Mouse (Mus musculus): Measurements from ENCODE around the gene Cyb561d2. TPM values are rescaled to one million over a fixed set of nuclear protein-coding genes. Genes with fewer than 3 reads are reported as not detected.
A peak's percentile ranks its signal among the peaks of the same experiment; 100 is the strongest.

The Cyb561d2 gene
- total and polyA plus RNA-seq, 3 experiments, result 37.8 to 38.1 TPM; not detected in 1

DNA sequence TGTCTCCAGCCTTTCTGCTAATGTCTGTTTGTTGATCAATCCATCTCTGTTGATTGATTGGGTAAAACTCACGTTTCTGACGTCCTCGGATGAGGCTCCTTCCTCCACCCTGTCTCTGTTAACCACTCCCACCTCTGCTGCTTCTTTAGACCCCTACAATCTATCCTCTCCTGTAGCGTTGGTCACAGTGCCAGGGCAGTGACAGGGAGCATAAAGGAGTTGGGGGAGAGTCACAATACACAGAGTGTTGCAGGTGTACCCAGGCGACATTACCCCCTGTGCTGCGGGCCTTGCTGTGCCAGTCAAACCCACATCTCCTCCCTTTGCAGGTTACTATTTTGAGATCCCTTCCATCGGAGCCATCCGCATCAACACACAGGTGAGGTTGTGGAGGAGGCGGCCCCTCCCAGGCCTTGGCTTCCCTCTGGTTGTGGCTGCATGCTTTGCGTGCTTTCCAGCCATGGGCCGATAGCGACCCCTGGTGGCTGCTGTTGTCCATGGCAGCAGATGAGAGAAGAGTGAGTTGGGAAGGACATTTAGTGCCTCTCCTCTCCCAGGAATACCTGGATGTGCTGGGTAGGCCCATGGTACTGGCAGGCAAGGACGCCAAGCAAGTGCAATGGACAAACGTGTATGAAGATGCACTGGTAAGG lies 27.6 kb downstream of the Cyb561d2 start:
- H3K36me3 ChIP-seq (ENCODE audit: control insufficient read depth in 1 of 2, insufficient read depth in 2 of 2, low read length in 2 of 2), result no peaks in the 10 kb centered on the region
- TF ChIP-seq SIN3A (IDR thresholded peaks at IDR 0.05; ENCODE audit: low read length) (no peak), RAD21 (IDR thresholded peaks at IDR 0.05; ENCODE audit: low read depth, low read length) (peak; percentile 93), USF1 (IDR thresholded peaks at IDR 0.05; ENCODE audit: low read depth, low read length) (no peak), CHD1 (IDR thresholded peaks at IDR 0.05; ENCODE audit: low read depth, low read length) (no peak), ELF1 (IDR thresholded peaks at IDR 0.05; ENCODE audit: low read depth, low read length) (no peak), NELFE (IDR thresholded peaks at IDR 0.05; ENCODE audit: low read depth, low read length) (no peak), ETS1 (IDR thresholded peaks at IDR 0.05; ENCODE audit: low read depth, low read length) (no peak), JUND (IDR thresholded peaks at IDR 0.05; ENCODE audit: low read depth, low read length) (no peak), BHLHE40 (IDR thresholded peaks at IDR 0.05; ENCODE audit: borderline replicate concordance, low read depth, low read length) (no peak), CTCF (IDR thresholded peaks at IDR 0.05 in 2 of 3, conservative IDR thresholded peaks at IDR 0.05 in 1 of 3; ENCODE audit: control insufficient read depth in 1 of 3, insufficient read depth in 1 of 3, low read depth in 2 of 3, low read length in 3 of 3, poor library complexity in 1 of 3, severe bottlenecking in 1 of 3) (peak; percentile 98 to 99 (median 99)), GABPA (IDR thresholded peaks at IDR 0.05; ENCODE audit: low read depth, low read length) (no peak), MEF2A (IDR thresholded peaks at IDR 0.05; ENCODE audit: extremely low read depth, insufficient replicate concordance, low read depth, low read length, poor library complexity, severe bottlenecking) (no peak), KAT2A (conservative IDR thresholded peaks at IDR 0.05; ENCODE audit: low read depth, low read length) (no peak), MAFK (IDR thresholded peaks at IDR 0.05; ENCODE audit: borderline replicate concordance, low read depth, low read length) (no peak), HCFC1 (IDR thresholded peaks at IDR 0.05; ENCODE audit: low read depth, low read length) (no peak), TAL1 (IDR thresholded peaks at IDR 0.05; ENCODE audit: low read length) (no peak), TBP (IDR thresholded peaks at IDR 0.05; ENCODE audit: low read depth, low read length) (no peak), EP300 (IDR thresholded peaks at IDR 0.05; ENCODE audit: low read depth in 1 of 2, low read length in 2 of 2) (no peak), RCOR1 (IDR thresholded peaks at IDR 0.05; ENCODE audit: low read depth, low read length) (no peak), NRF1 (IDR thresholded peaks at IDR 0.05; ENCODE audit: insufficient read depth, low read depth, low read length, poor library complexity, severe bottlenecking) (no peak), MYC (IDR thresholded peaks at IDR 0.05; ENCODE audit: low read depth, low read length) (no peak), SMC3 (IDR thresholded peaks at IDR 0.05; ENCODE audit: low read depth, low read length) (peak; percentile 89), ZC3H11A (IDR thresholded peaks at IDR 0.05; ENCODE audit: low read depth, low read length) (peak; percentile 80), ZKSCAN1 (IDR thresholded peaks at IDR 0.05; ENCODE audit: low read depth, low read length) (no peak), USF2 (IDR thresholded peaks at IDR 0.05; ENCODE audit: borderline replicate concordance in 1 of 2, insufficient read depth in 1 of 2, low read depth in 1 of 2, low read length in 2 of 2) (no peak), TCF12 (IDR thresholded peaks at IDR 0.05; ENCODE audit: low read depth, low read length) (no peak), MXI1 (IDR thresholded peaks at IDR 0.05; ENCODE audit: low read depth, low read length) (no peak), ZMIZ1 (IDR thresholded peaks at IDR 0.05; ENCODE audit: low read depth, low read length) (no peak)
- no peak overlapping the region for H3K27ac ChIP-seq (ENCODE audit: control insufficient read depth, low read depth, low read length)
- H3K27me3 ChIP-seq (ENCODE audit: control insufficient read depth in 1 of 2, insufficient read depth in 2 of 2, low read length in 2 of 2), result peaks cover 0 to under 1% of the 10 kb centered on the region in 2 experiments; a peak in 3 of 4 replicates
- peak; percentile 74 for DNase-seq (ENCODE audit: low read depth, low spot score)
- no peak overlapping the region for H3K4me3 ChIP-seq (ENCODE audit: control insufficient read depth in 1 of 2, insufficient read depth in 1 of 2, low read depth in 2 of 2, low read length in 2 of 2)
- H3K79me2 ChIP-seq (ENCODE audit: control insufficient read depth, insufficient read depth, low read length, poor library complexity), result no peaks in the 10 kb centered on the region
- H3K9me3 ChIP-seq (replicated peaks; ENCODE audit: insufficient read depth, low read length), result no peaks in the 10 kb centered on the region
- H3K9ac ChIP-seq (ENCODE audit: control insufficient read depth, low read depth, low read length, poor library complexity, severe bottlenecking), result no peak overlapping the region
- H3K4me1 ChIP-seq (ENCODE audit: control insufficient read depth in 1 of 2, insufficient read depth in 2 of 2, low read length in 2 of 2), result no peaks in the 10 kb centered on the region

Measured in MEL (cell line).